Mouse (Mus musculus) ES-E14 (cell line): Measurements from ENCODE around the gene St3gal3. TPM values are rescaled to one million over a fixed set of nuclear protein-coding genes. Genes with fewer than 3 reads are reported as not detected.
A peak's percentile ranks its signal among the peaks of the same experiment; 100 is the strongest.

Source experiments
- DNase-seq: peaks from one replicate; pipeline ENCODE4 v3.0.0-alpha.2; 2013; ENCODE audit warnings: low read depth, low spot score
- H3K27ac ChIP-seq: 2 replicates; pipeline ENCODE4 v1.5.1; 2012; ENCODE audit warnings: low read depth, mild to moderate bottlenecking, low read length, moderate library complexity, mixed read lengths; ENCODE audit not compliant: poor library complexity, insufficient read depth, severe bottlenecking
- H3K36me3 ChIP-seq: 2 replicates; pipeline ENCODE4 v1.6.1; 2012; ENCODE audit warnings: mild to moderate bottlenecking, low read length, moderate library complexity, mixed read lengths; ENCODE audit not compliant: control insufficient read depth, poor library complexity, insufficient read depth, severe bottlenecking
- H3K4me1 ChIP-seq, 2 experiments: fragments of 150-350 bp in 1 of 2; sonication (generic) in 1 of 2; 2 replicates each; pipeline ENCODE4 v1.6.1; 2012; ENCODE audit warnings: low read length in 2 of 2, mild to moderate bottlenecking in 1 of 2, mixed read lengths in 1 of 2; ENCODE audit not compliant: control insufficient read depth in 2 of 2, insufficient read depth in 2 of 2, poor library complexity in 1 of 2
- H3K4me3 ChIP-seq, 2 experiments: fragments of 150-350 bp in 1 of 2; sonication (generic) in 1 of 2; 2 replicates each; pipeline ENCODE4 v1.5.1; 2012; ENCODE audit warnings: low read length in 2 of 2, low read depth in 1 of 2, mild to moderate bottlenecking in 1 of 2, mixed read lengths in 1 of 2; ENCODE audit not compliant: insufficient read depth in 1 of 2, poor library complexity in 1 of 2, severe bottlenecking in 1 of 2
- H3K9ac ChIP-seq: 2 replicates; pipeline ENCODE4 v1.6.1; 2012; ENCODE audit warnings: low read depth, mild to moderate bottlenecking, low read length, mixed read lengths; ENCODE audit not compliant: poor library complexity, insufficient read depth, severe bottlenecking
- H3K9me3 ChIP-seq: fragments of 150-350 bp; sonication (generic); 2 replicates; pipeline ENCODE4 v1.6.1; 2012; ENCODE audit warnings: low read depth, mild to moderate bottlenecking, low read length; ENCODE audit not compliant: control insufficient read depth, insufficient read depth
- CHD2 ChIP-seq: IDR thresholded peaks from 2 replicates; pipeline ENCODE4 v1.6.1; 2014; ENCODE audit warnings: mild to moderate bottlenecking, low read depth, low read length, inconsistent platforms
- HCFC1 ChIP-seq: IDR thresholded peaks from 2 replicates; pipeline ENCODE4 v1.6.1; 2012; ENCODE audit warnings: low read length, inconsistent platforms, borderline replicate concordance; ENCODE audit not compliant: insufficient read depth
- MAFK ChIP-seq: IDR thresholded peaks from 2 replicates; pipeline ENCODE4 v1.6.1; 2014; ENCODE audit warnings: mild to moderate bottlenecking, low read depth, low read length, inconsistent platforms; ENCODE audit not compliant: insufficient read depth
- ZC3H11A ChIP-seq: IDR thresholded peaks from 2 replicates; pipeline ENCODE4 v1.6.1; 2012; ENCODE audit warnings: low read depth, mild to moderate bottlenecking, inconsistent platforms, low read length, borderline replicate concordance
- ZNF384 ChIP-seq: IDR thresholded peaks from 2 replicates; pipeline ENCODE4 v1.6.1; 2012; ENCODE audit warnings: low read depth, low read length, inconsistent platforms
- in situ Hi-C, 2 experiments: fragments of 600-800 bp; cut with MboI; formaldehyde crosslinking; loops; one replicate each; pipeline ENCODE4 v1.15.1; 2025; ENCODE audit warnings: low sequenced_read_pairs in 2 of 2, inconsistent platforms in 1 of 2; ENCODE audit not compliant: unreplicated experiment in 2 of 2
- total RNA-seq: library from RNA; depleted of rRNA; stranded (reverse); fragments of 300-350 nt; gene quantifications from 2 replicates; pipeline ENCODE4 v1.2.3, GENCODE M21; 2012

St3gal3 gene
- total RNA-seq, 1 experiment = 10.9 TPM

DNA sequence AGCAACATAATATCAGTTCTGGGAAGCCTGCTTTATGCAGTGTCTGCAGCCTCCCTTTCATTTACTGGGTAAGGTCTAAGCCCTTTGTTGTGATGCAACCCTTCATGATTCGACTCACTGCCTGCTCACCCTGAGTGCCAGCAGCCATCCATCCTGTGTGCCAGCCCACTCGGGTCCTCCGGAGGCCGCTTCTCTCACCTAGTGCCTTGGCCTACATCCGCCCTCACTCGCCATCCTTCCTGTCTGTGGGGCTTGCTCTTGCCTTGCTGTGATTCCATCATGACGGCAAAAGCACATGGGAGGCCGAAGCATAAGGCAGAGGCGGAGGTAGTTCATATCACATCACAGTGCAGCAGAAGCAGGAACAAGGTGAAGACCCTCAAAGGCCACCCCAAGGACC is 56.1 kb downstream of the St3gal3 start:
- in situ Hi-C loops = loop anchor here (5.0 to 25.0 kb wide), 2 partner anchors 241 to 246 kb away; partner anchors contain the start of gene Slc6a9 (in 2 of the 2)
- H3K27ac ChIP-seq = no peak overlapping the region
- no peak for DNase-seq
- peaks cover 2 to 5% of the 10 kb centered on the region in 2 experiments for H3K4me1 ChIP-seq
- no peaks in the 10 kb centered on the region for H3K36me3 ChIP-seq
- no peaks in the 10 kb centered on the region for H3K9me3 ChIP-seq
- no peak for TF ChIP-seq HCFC1
- no peak for TF ChIP-seq ZNF384
- no peak for TF ChIP-seq ZC3H11A
- no peak for TF ChIP-seq MAFK
- no peak for TF ChIP-seq CHD2
- 0 out of 4 replicates have a peak overlapping the region, but pooled peaks of 1 of the 2 experiments have one; percentile 8 for H3K4me3 ChIP-seq
- H3K9ac ChIP-seq = peak overlapping the region; percentile 13

DNA sequence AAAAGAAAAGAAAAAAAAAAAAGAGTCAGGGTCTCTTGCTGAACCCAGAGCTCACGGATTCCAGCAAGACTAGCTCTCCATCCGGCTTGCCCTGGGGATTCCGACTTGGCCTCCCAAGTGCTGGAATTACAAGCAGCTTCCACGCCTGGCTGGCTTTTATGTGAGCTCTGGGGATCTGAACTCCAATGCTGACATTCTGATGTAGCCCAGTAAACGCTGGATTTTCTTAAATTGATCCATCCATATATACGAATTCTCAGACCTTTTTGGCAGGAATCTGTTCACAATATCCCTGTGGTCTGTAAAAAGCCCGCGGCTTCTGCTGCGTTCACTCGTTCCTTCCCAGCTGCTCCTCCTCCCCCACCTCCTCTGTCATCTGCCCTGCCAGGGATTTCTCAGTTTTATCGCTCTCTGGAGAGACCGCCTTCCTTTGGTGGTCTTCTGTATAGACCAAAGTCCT is 57.4 kb downstream of the St3gal3 start:
- in situ Hi-C loops = loop anchor here (5.0 to 25.0 kb wide), 2 partner anchors 240 to 245 kb away; partner anchors contain the start of gene Slc6a9 (in 2 of the 2)
- Histone ChIP-seq H3K27ac (no peak overlapping the region; the same call in 1 of the 2 replicates), H3K4me3 (no peak overlapping the region), H3K36me3 (no peaks in the 10 kb centered on the region), H3K9ac (no peak overlapping the region; the same call in 1 of the 2 replicates), H3K4me1 (peaks cover 2 to 7% of the 10 kb centered on the region in 2 experiments), H3K9me3 (no peaks in the 10 kb centered on the region)
- no peak for DNase-seq
- TF ChIP-seq ZC3H11A = no peak
- no peak for TF ChIP-seq CHD2
- TF ChIP-seq HCFC1 = no peak
- TF ChIP-seq ZNF384 = peak; percentile 80

DNA sequence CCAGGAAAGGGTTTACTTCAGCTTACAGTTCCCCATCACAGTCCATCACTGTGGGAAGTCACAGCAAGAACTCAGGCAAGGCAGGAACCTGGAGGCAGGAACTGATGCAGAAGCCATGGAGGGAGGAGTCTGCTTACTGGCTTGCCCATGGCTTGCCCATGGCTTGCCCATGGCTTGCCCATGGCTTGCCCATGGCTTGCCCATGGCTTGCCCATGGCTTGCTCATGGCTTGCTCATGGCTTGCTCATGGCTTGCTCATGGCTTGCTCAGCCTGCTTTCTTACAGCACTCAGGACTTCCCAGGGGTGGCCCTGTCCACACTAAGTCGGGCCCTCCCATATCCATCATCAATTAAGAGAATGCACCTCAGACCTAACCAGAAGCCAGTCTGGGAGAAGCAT is 58.1 kb downstream of the St3gal3 start:
- no peak for DNase-seq
- TF ChIP-seq CHD2 (no peak), ZC3H11A (no peak), MAFK (no peak), ZNF384 (no peak), HCFC1 (no peak)
- Histone ChIP-seq H3K9ac (no peak overlapping the region), H3K4me1 (peaks cover 2 to 9% of the 10 kb centered on the region in 2 experiments), H3K9me3 (no peaks in the 10 kb centered on the region), H3K36me3 (no peaks in the 10 kb centered on the region), H3K4me3 (no peak overlapping the region), H3K27ac (no peak overlapping the region; the same call in 1 of the 2 replicates)
- in situ Hi-C loops = loop anchor here (5.0 to 25.0 kb wide), 2 partner anchors 239 to 244 kb away; partner anchors contain the start of gene Slc6a9 (in 2 of the 2)

DNA sequence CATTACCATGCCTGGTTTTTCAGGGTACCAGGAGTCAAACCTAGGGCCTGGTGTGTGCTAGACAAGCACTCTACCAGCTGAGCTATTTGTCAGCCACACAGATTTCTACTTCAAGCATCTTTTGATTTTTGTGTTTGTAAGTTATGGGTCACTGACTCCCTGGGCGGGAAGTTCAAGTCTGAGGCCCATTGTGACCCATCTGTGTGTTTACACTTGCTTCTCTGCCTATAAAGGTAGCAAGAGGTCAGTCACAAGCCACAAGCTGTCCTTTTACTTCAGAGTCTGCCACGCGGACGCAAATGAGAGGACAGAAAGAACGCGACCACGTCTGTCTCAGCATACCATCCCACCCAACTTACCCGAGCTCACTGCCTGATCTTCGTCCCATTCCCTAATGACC is 59.4 kb downstream of the St3gal3 start:
- H3K9ac ChIP-seq = no peak overlapping the region; the same call in 1 of the 2 replicates
- peaks cover 4 to 13% of the 10 kb centered on the region in 2 experiments for H3K4me1 ChIP-seq
- 0 out of 2 replicates have a peak overlapping the region, but pooled peaks have one; percentile 27 for H3K27ac ChIP-seq
- no peak for DNase-seq
- in situ Hi-C loops = loop anchor here (5.0 to 25.0 kb wide), 2 partner anchors 238 to 243 kb away; partner anchors contain the start of gene Slc6a9 (in 2 of the 2)
- H3K9me3 ChIP-seq = no peaks in the 10 kb centered on the region
- no peaks in the 10 kb centered on the region for H3K36me3 ChIP-seq
- TF ChIP-seq ZC3H11A (no peak), HCFC1 (no peak), ZNF384 (no peak), MAFK (no peak), CHD2 (no peak)
- no peak overlapping the region for H3K4me3 ChIP-seq
